Mouse (Mus musculus): Measurements from ENCODE around the gene Ptrh1. TPM values are rescaled to one million over a fixed set of nuclear protein-coding genes. Genes with fewer than 3 reads are reported as not detected.
A peak's percentile ranks its signal among the peaks of the same experiment; 100 is the strongest.

Gene Ptrh1
- 1 to 10 TPM; 4.5 to 7.0 (median 5.8) TPM for total RNA-seq (2022)

DNA sequence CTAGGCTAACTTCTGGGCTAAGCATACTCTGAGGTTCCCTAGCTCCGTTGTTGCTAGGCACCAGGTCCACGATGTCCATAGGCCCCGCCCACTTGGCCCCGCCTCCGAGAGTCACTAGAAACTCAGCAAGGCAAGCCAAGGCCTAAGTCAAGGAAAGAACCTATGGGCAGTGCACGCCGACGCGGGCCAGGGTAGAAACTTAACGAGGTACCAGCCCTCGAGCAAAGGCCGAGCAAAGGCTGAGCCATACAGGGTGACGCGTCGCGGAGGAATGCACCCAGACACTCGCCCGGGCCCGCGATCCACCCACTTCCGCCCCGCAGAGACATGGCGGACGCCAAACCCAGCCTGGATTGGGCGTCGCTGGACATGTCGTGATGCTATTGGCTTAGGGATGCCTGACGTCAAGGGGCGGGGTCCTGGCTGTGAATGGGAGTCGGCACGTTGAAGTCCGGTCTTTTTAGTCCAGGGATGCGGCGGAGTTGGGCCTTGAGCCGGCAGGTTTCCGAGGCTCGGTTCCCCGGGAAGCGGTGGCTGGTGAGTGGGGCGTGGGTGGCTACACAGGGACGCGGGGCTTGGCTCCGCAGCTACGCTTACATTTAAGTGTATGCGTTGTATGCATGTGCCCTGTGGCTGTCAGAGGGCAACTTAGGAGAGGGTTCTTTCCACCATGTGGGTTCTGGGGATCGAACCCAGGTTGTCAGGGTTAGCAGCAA is at the start of gene Ptrh1, which contains the start of gene Ttc16:
Gene Ptrh1 (plus strand): TSS at position 428 of the 716 bp plus-strand sequence.
Gene Ttc16 (minus strand): TSS at position 275 of the 716 bp plus-strand sequence.
- peak; percentile 95 to 97 for DNase-seq (ENCODE audit: low spot score in 2 of 2)

GRCm38 (mm10) chr2:32727435-32727834 is 48.2 kb upstream of the Ptrh1 start:
- DNase-seq (ENCODE audit: low spot score in 2 of 2): peak; percentile 74 to 85

GRCm38 (mm10) chr2:32728463-32728862 is 47.1 kb upstream of the Ptrh1 start:
- no peak for DNase-seq (ENCODE audit: low spot score in 2 of 2)

GRCm38 (mm10) chr2:32729547-32729946 is 46.0 kb upstream of the Ptrh1 start:
- no peak for DNase-seq (ENCODE audit: low spot score in 2 of 2)

DNA sequence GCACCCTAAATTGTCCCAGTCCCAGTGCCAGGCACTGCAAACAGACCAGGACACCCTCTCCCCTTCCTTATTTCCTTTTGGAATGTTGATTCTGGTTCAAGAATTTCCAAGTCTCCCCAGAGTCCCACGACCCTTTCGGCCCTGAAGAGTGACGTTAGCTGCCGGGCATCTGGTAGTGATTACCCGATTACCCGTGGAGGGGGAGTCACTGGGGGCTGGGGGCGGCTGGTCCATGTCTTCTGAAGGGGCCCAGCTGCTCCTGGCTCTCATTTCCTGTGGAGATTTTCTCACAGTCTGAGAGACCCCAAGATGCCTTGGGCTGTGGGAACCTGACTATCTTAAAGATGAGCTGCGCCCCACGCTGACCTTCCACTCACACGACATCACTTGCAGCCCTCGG is 44.7 kb upstream of the Ptrh1 start:
- DNase-seq (ENCODE audit: low spot score in 2 of 2): no peak

DNA sequence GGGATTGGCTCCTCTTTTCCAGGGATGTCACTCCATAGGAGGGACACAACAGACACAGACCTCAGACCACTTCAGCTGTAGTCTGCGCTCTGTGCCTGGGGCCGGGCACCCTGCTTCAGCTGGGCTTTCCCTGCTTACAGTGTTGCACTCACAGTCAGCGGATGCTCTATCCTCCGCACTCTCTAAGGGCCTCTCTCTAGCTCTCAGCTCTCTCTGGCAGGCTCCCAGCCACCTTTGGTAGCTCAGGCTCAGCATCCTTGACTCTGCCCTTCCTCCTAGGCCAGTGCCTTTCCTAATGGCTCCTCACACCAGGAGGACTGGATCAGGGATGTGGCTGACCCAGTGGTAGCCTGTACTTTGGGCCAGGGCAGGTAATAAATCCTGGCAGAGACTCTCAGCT is 43.7 kb upstream of the Ptrh1 start:
- DNase-seq (ENCODE audit: low spot score in 2 of 2): no peak

DNA sequence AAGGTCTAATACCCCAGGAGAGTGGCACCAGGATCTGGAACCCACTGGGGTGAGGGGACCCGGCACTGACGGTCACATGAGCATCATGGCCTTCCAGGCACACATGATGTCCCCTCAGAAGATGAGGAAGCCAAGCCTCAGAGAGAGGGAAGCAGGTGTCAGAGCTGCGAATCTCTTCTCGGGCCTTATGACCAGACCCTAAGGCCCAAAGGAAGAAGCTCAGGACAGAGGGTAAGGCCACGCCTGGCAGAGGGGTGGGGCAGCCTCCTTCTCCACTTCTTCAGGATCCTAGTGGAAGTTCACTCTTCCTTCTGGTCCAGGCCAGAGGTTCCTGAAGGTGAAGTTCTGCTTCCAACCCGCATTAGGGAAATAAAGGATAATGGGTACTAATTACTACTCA is 42.9 kb upstream of the Ptrh1 start:
- DNase-seq (ENCODE audit: low spot score in 2 of 2): no peak

DNA sequence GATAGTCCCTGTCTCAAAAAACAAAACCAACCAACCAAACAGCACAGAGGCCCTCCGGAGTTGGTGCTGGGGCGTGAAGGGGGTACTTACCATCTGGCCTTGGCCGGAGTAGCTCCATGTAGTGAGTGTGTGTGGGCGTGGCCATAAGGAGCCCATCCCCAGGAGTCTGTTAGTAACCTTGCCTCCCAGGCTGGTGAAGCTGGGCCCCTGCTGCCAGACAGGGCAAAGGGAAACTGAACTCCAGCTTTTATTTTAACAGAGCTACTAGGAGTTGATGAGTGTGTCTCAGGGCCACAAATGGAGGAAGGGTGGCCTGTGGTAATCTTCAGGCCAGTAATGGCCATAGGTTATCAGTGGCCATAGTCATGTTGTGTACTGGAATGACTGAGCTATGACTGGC is 41.1 kb upstream of the Ptrh1 start:
- no peak for DNase-seq (ENCODE audit: low spot score in 2 of 2)

- DNase-seq (ENCODE audit: low spot score in 2 of 2): no peak
Measured at GRCm38 (mm10) chr2:32734933-32735332, 40.7 kb upstream of the Ptrh1 start.

DNA sequence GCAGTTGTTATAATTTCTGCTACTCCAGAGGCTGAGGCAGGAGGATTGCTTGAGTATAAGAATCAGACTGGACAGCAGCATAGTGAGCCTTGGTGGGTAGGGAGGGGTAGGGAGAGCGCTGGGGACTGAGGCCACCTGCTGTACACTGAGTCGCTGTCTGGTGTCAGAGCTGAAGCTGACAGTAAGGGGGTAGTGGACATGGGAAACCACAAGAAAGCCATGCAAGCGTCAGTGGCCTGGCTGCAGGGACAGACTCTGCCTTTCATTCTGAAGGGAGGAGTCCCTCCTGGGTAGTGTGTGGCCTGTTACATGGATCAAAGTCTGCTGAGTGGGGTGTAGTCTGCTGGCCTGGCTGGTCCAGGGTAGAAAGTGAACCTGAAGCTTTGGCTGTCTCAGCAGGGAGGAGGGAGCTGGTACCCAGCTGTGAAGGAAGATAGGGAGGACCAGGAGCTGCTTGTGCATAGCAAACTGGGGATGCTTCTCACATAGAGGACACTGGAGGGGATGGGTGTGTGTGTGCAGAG is 39.2 kb upstream of the Ptrh1 start:
- DNase-seq (ENCODE audit: low spot score in 2 of 2): no peak

GRCm38 (mm10) chr2:32737008-32737407 is 38.6 kb upstream of the Ptrh1 start:
- no peak for DNase-seq (ENCODE audit: low spot score in 2 of 2)

- DNase-seq (ENCODE audit: low spot score in 2 of 2): no peak
Measured at GRCm38 (mm10) chr2:32739311-32739710, 36.3 kb upstream of the Ptrh1 start.

DNA sequence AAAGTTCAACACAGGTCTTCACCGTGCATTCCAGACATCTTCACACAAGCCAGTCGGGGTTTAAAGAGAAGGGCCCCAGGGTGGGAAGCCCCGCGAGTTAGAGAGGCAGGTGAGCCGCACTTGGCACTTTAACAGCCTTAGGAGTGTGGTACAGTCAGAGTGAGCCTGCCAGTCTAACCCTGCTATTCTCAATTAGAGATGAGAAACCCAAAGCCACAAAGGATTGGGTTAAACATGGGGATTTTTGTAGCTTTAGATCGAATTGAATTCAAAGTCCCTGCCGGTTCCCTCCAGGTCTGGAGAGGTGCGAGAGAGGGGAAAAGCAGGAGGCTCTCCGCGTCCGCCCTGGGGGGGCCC is 34.7 kb upstream of the Ptrh1 start, which contains the start of gene 6330409D20Rik:
Gene 6330409D20Rik (minus strand): TSS at position 101 of the 357 bp plus-strand sequence.
- no peak for DNase-seq (ENCODE audit: low spot score in 2 of 2)

- DNase-seq (ENCODE audit: low spot score in 2 of 2): no peak
Measured at GRCm38 (mm10) chr2:32741273-32742172, 34.1 kb upstream of the Ptrh1 start.

GRCm38 (mm10) chr2:32742173-32742531 is 33.4 kb upstream of the Ptrh1 start:
- DNase-seq (ENCODE audit: low spot score in 2 of 2): peak; percentile 79

- no peak for DNase-seq (ENCODE audit: low spot score in 2 of 2)
Measured at GRCm38 (mm10) chr2:32744272-32744982, 31.2 kb upstream of the Ptrh1 start.

GRCm38 (mm10) chr2:32749082-32749481 is 26.5 kb upstream of the Ptrh1 start:
- DNase-seq (ENCODE audit: low spot score in 2 of 2): no peak

DNA sequence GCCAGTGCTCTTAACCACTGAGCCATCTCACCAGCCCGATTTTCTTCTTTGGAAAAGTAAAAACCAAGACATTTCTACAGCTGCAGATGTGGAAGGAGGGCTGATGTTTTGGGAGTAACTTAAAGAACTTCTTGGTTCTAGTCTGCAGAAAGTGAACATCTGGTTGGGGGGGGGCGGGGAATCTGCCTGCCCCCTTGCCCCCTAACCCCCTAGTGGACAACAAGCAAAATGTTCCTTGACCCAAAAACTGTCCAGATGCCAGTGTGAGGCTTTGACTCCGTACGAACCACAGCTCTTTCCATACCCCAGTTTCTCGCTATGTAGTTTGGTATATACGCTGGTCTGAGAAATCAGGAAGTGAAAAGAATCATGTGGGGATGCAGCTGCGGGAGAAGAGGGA is 25.4 kb upstream of the Ptrh1 start:
- DNase-seq (ENCODE audit: low spot score in 2 of 2): no peak

GRCm38 (mm10) chr2:32750887-32751664 is 24.5 kb upstream of the Ptrh1 start:
- no peak for DNase-seq (ENCODE audit: low spot score in 2 of 2)

GRCm38 (mm10) chr2:32751665-32752033 is 23.9 kb upstream of the Ptrh1 start:
- no peak for DNase-seq (ENCODE audit: low spot score in 2 of 2)

DNA sequence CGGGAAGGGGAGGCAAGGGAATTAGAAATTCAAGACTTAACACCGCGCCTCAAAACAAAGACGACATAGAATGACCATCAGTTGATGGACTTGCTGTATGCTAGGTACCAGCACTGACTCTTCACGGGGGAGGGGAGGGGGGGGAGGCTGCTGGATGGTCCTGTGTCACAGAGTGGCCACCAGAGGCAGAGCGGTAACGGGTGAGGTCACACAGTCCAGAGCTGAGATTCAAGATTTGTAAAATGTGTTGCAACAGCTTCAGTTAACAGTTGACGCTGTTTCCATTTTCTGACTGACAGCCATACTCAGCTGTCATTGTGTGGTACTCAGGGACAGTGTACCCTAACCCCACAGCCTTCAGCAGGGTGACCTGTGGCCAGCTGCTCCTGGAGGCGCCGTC is 23.4 kb upstream of the Ptrh1 start:
- no peak for DNase-seq (ENCODE audit: low spot score in 2 of 2)
